Mouse (Mus musculus) heart, embryonic 12.5 days (tissue): ENCODE data around the gene Hspg2. TPM values are rescaled to one million over a fixed set of nuclear protein-coding genes. Genes with fewer than 3 reads are reported as not detected.

ENCODE experiments used
- ATAC-seq: fragments of 200-750 bp; cut with Nextera tagmentation; 2 replicates; pipeline ENCODE4 v1.8.0; 2017; ENCODE audit warnings: moderate TSS enrichment, moderate library complexity; ENCODE audit not compliant: insufficient number of reproducible peaks, low FRiP score
- H3K27ac ChIP-seq: fragments of 300-500 bp; sonication (generic); 2 replicates; pipeline ENCODE4 v1.5.1; 2016; ENCODE audit warnings: mild to moderate bottlenecking, moderate library complexity; ENCODE audit not compliant: poor library complexity, severe bottlenecking
- H3K27me3 ChIP-seq: fragments of 300-500 bp; sonication (generic); replicated peaks from 2 replicates; pipeline ENCODE4 v1.6.1; 2016; ENCODE audit warnings: mild to moderate bottlenecking, moderate library complexity
- H3K36me3 ChIP-seq: fragments of 300-500 bp; sonication (generic); 2 replicates; pipeline ENCODE4 v1.6.1; 2016; ENCODE audit warnings: mild to moderate bottlenecking, moderate library complexity
- H3K4me1 ChIP-seq: fragments of 300-500 bp; sonication (generic); replicated peaks from 2 replicates; pipeline ENCODE4 v1.6.1; 2016; ENCODE audit warnings: mild to moderate bottlenecking
- H3K4me2 ChIP-seq: fragments of 300-500 bp; sonication (generic); 2 replicates; pipeline ENCODE4 v1.6.1; 2016; ENCODE audit warnings: mild to moderate bottlenecking, moderate library complexity
- H3K4me3 ChIP-seq: fragments of 300-500 bp; sonication (generic); 2 replicates; pipeline ENCODE4 v1.5.1; 2016; ENCODE audit warnings: mild to moderate bottlenecking
- H3K9ac ChIP-seq: fragments of 300-500 bp; sonication (generic); 2 replicates; pipeline ENCODE4 v1.6.1; 2016; ENCODE audit warnings: mild to moderate bottlenecking, moderate library complexity
- H3K9me3 ChIP-seq: fragments of 300-500 bp; sonication (generic); replicated peaks from 2 replicates; pipeline ENCODE4 v1.6.1; 2016; ENCODE audit warnings: mild to moderate bottlenecking, moderate library complexity
- WGBS: fragments of 180-500 bp; shearing (Covaris S2); methylation state at CpG from one replicate; pipeline ENCODE4 v1.1.7; 2016; 5-methylcytosine and 5-hydroxymethylcytosine counted together
- polyA plus RNA-seq: library from polyadenylated mRNA; unstranded; fragments of >200 nt; fragmentation: Nextera tagmentation; extraction: Ambion mirVana; gene quantifications from 2 replicates; pipeline ENCODE4 v1.2.1, GENCODE M21; 2016

Hspg2 gene
- polyA plus RNA-seq, 1 experiment from 2014 or later: 51.8 TPM

GRCm38 (mm10) chr4:137527872-137528271, 59.3 kb downstream of the Hspg2 start:
- Histone ChIP-seq H3K4me2 (no peak overlapping the region), H3K4me1 (no peaks in the 10 kb centered on the region), H3K9ac (no peak overlapping the region), H3K36me3 (peaks cover 99% of the 10 kb centered on the region), H3K27ac (no peak overlapping the region), H3K4me3 (no peak overlapping the region), H3K9me3 (no peaks in the 10 kb centered on the region), H3K27me3 (no peaks in the 10 kb centered on the region)
- ATAC-seq: no peak
- WGBS: 83% methylated on average over 6 of the region's 6 CpGs

- 70% methylated on average over 14 of the region's 14 CpGs for WGBS
- Histone ChIP-seq H3K27me3 (no peaks in the 10 kb centered on the region), H3K9ac (no peak overlapping the region), H3K4me1 (no peaks in the 10 kb centered on the region), H3K27ac (no peak overlapping the region), H3K4me2 (no peak overlapping the region), H3K4me3 (no peak overlapping the region), H3K36me3 (peaks cover 98% of the 10 kb centered on the region), H3K9me3 (no peaks in the 10 kb centered on the region)
- no peak for ATAC-seq
Measured at GRCm38 (mm10) chr4:137540356-137540755, 71.8 kb downstream of the Hspg2 start.

- WGBS: 71% methylated on average over 10 of the region's 10 CpGs
- no peaks in the 10 kb centered on the region for H3K27me3 ChIP-seq
- no peak for ATAC-seq
- no peak overlapping the region for H3K4me3 ChIP-seq
- no peak overlapping the region for H3K27ac ChIP-seq
- H3K4me2 ChIP-seq: no peak overlapping the region
- H3K4me1 ChIP-seq: no peaks in the 10 kb centered on the region
- no peaks in the 10 kb centered on the region for H3K9me3 ChIP-seq
- H3K9ac ChIP-seq: no peak overlapping the region
- peaks cover 100% of the 10 kb centered on the region for H3K36me3 ChIP-seq
Measured at GRCm38 (mm10) chr4:137542968-137543367, 74.4 kb downstream of the Hspg2 start.

- peaks cover 100% of the 10 kb centered on the region for H3K36me3 ChIP-seq
- WGBS: 91% methylated on average over 9 of the region's 9 CpGs
Measured at GRCm38 (mm10) chr4:137545568-137545967, 77.0 kb downstream of the Hspg2 start.

GRCm38 (mm10) chr4:137546003-137546525, 77.5 kb downstream of the Hspg2 start:
- H3K4me2 ChIP-seq: no peak overlapping the region
- no peak for ATAC-seq
- H3K4me3 ChIP-seq: no peak overlapping the region
- H3K27ac ChIP-seq: no peak overlapping the region
- H3K9me3 ChIP-seq: no peaks in the 10 kb centered on the region
- H3K4me1 ChIP-seq: no peaks in the 10 kb centered on the region
- no peak overlapping the region for H3K9ac ChIP-seq
- H3K36me3 ChIP-seq: peaks cover 100% of the 10 kb centered on the region
- 81% methylated on average over 5 of the region's 5 CpGs for WGBS
- no peaks in the 10 kb centered on the region for H3K27me3 ChIP-seq

More at GRCm38 (mm10) chr4:137545568-137545967, 77.0 kb downstream of the Hspg2 start:
- H3K27ac ChIP-seq: no peak overlapping the region
- no peak for ATAC-seq
- no peaks in the 10 kb centered on the region for H3K9me3 ChIP-seq
- H3K4me3 ChIP-seq: no peak overlapping the region
- no peaks in the 10 kb centered on the region for H3K4me1 ChIP-seq
- no peak overlapping the region for H3K4me2 ChIP-seq
- H3K9ac ChIP-seq: no peak overlapping the region
- H3K27me3 ChIP-seq: no peaks in the 10 kb centered on the region

GRCm38 (mm10) chr4:137553466-137553865, 84.9 kb downstream of the Hspg2 start:
- 93% methylated on average over 17 of the region's 17 CpGs for WGBS
- Histone ChIP-seq H3K36me3 (peaks cover 97% of the 10 kb centered on the region), H3K4me2 (no peak overlapping the region), H3K4me3 (no peak overlapping the region), H3K9ac (no peak overlapping the region), H3K27ac (no peak overlapping the region), H3K27me3 (no peaks in the 10 kb centered on the region), H3K9me3 (no peaks in the 10 kb centered on the region), H3K4me1 (no peaks in the 10 kb centered on the region)
- ATAC-seq: no peak

- H3K4me2 ChIP-seq: no peak overlapping the region
Measured at GRCm38 (mm10) chr4:137556673-137557210, 88.2 kb downstream of the Hspg2 start.

GRCm38 (mm10) chr4:137569873-137570272, 101.3 kb downstream of the Hspg2 start:
- Histone ChIP-seq H3K9ac (no peak overlapping the region), H3K27ac (no peak overlapping the region), H3K4me3 (no peak overlapping the region), H3K9me3 (no peaks in the 10 kb centered on the region), H3K36me3 (peaks cover 79% of the 10 kb centered on the region), H3K4me2 (no peak overlapping the region), H3K27me3 (no peaks in the 10 kb centered on the region), H3K4me1 (no peaks in the 10 kb centered on the region)
- WGBS: 73% methylated on average over 9 of the region's 9 CpGs
- peak; percentile 34; the same call in 1 of the 2 replicates for ATAC-seq

More at GRCm38 (mm10) chr4:137556673-137557210, 88.2 kb downstream of the Hspg2 start:
- no peak overlapping the region for H3K9ac ChIP-seq
- no peak overlapping the region for H3K4me3 ChIP-seq
- peaks cover 97% of the 10 kb centered on the region for H3K36me3 ChIP-seq
- H3K9me3 ChIP-seq: no peaks in the 10 kb centered on the region
- no peaks in the 10 kb centered on the region for H3K4me1 ChIP-seq
- no peaks in the 10 kb centered on the region for H3K27me3 ChIP-seq
- no peak overlapping the region for H3K27ac ChIP-seq
- no peak for ATAC-seq
- 88% methylated on average over 16 of the region's 16 CpGs for WGBS

- no peak for ATAC-seq
- Histone ChIP-seq H3K27ac (no peak within 1 kb of the TSS), H3K4me2 (no peak within 1 kb of the TSS), H3K4me3 (no peak within 1 kb of the TSS), H3K9ac (no peak within 1 kb of the TSS), H3K4me1 (0 out of 2 replicates have a peak, but pooled peaks cover 5% of the 10 kb centered on the region), H3K36me3 (peaks cover 37% of the 10 kb centered on the region), H3K9me3 (no peaks in the 10 kb centered on the region), H3K27me3 (peaks cover 16% of the 10 kb centered on the region)
- WGBS: 81% methylated on average over 10 of the region's 10 CpGs
Measured at GRCm38 (mm10) chr4:137574469-137574868, 105.9 kb downstream of the Hspg2 start, which contains the start of gene Ldlrad2. Ldlrad2 (minus strand) TSS chr4:137574569.

GRCm38 (mm10) chr4:137577486-137577885, 108.9 kb downstream of the Hspg2 start:
- no peak overlapping the region for H3K27ac ChIP-seq
- peaks cover 7% of the 10 kb centered on the region for H3K36me3 ChIP-seq
- no peak overlapping the region for H3K4me2 ChIP-seq
- 0 out of 2 replicates have a peak, but pooled peaks cover 5% of the 10 kb centered on the region for H3K4me1 ChIP-seq
- H3K4me3 ChIP-seq: no peak overlapping the region
- no peaks in the 10 kb centered on the region for H3K9me3 ChIP-seq
- no peak for ATAC-seq
- no peak overlapping the region for H3K9ac ChIP-seq
- 92% methylated on average over 12 of the region's 12 CpGs for WGBS
- peaks cover 22% of the 10 kb centered on the region for H3K27me3 ChIP-seq

GRCm38 (mm10) chr4:137578181-137578845, 109.7 kb downstream of the Hspg2 start:
- 0 out of 2 replicates have a peak, but pooled peaks have one; percentile 16 for ATAC-seq
- H3K4me1 ChIP-seq: 0 out of 2 replicates have a peak, but pooled peaks cover 5% of the 10 kb centered on the region

More at GRCm38 (mm10) chr4:137578181-137578845, 109.7 kb downstream of the Hspg2 start:
- peak overlapping the region; percentile 58 for H3K9ac ChIP-seq
- WGBS: 5% methylated on average over 39 of the region's 39 CpGs
- peak overlapping the region; percentile 71 for H3K4me2 ChIP-seq
- peaks cover 22% of the 10 kb centered on the region for H3K27me3 ChIP-seq
- no peak overlapping the region for H3K27ac ChIP-seq
- no peaks in the 10 kb centered on the region for H3K9me3 ChIP-seq
- peak overlapping the region; percentile 33 for H3K4me3 ChIP-seq
- peaks cover 3% of the 10 kb centered on the region for H3K36me3 ChIP-seq
